Mouse (Mus musculus) cerebellum, adult 2 months (tissue): ENCODE results near the gene Vat1.

Experiments
- CTCF ChIP-seq: fragments of 200-500 bp; IDR thresholded peaks from 2 replicates; pipeline ENCODE4 v1.5.1; 2011; ENCODE audit warnings: low read depth, mild to moderate bottlenecking, control low read depth, low read length, moderate library complexity, borderline replicate concordance; ENCODE audit not compliant: insufficient read depth
- POLR2A ChIP-seq: fragments of 200-500 bp; IDR thresholded peaks from 2 replicates; pipeline ENCODE4 v1.6.1; 2011; ENCODE audit warnings: low read length, control low read depth, borderline replicate concordance; ENCODE audit not compliant: insufficient read depth

GRCm38 (mm10) chr11:101433396-101433795 lies 32.6 kb downstream of the Vat1 start:
- TF ChIP-seq CTCF (no peak), POLR2A (no peak)
